Mouse (Mus musculus): ENCODE measurements around the gene Calml4.
A peak's percentile ranks its signal among the peaks of the same experiment; 100 is the strongest.

Calml4 gene

DNA sequence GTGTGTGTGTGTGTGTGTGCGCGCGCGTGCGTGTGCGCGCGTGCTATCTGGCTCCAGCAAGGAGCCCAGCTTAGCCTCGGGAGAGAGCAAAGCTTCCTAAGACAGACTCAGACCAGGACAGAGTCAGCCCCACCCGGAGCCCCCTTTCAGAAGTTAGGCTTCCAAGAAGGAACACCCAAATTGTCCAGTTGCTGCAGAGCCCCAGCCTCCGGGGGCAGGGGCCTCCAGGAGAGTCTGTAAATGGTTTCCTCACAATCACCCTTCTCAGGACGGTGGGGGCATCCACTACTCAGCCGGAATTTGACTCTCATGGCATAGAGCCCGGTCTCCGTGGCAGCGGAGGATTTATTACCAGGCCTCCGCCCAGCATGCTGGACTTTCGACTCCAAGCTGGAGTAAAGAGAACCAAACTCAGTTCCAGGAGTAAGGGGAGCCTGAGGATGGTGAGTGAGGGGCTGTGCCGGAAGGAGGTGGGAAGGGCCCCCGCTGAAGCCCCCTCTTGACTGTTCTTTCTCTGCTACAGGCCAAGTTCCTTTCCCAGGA, at the start of gene Calml4:
Calml4 (plus strand) TSS at position 362 of the 543 bp plus-strand sequence.
- Histone ChIP-seq H3K4me1 (replicated peaks; ENCODE audit: low read depth, low read length) (peaks cover 51% of the 10 kb centered on the region), H3K9me3 (ENCODE audit: low read length) (no peaks in the 10 kb centered on the region), H3K4me3 (replicated peaks; ENCODE audit: low read length) (peak within 1 kb of the TSS; percentile 29), H3K36me3 (ENCODE audit: insufficient read depth, low read length) (no peaks in the 10 kb centered on the region), H3K27me3 (ENCODE audit: insufficient read depth, low read length) (no peaks in the 10 kb centered on the region)
- TF ChIP-seq POU5F1 (IDR thresholded peaks at IDR 0.05; ENCODE audit: borderline replicate concordance, low read length) (no peak), NANOG (IDR thresholded peaks at IDR 0.05; ENCODE audit: borderline replicate concordance, low read length) (no peak), CTCF (conservative IDR thresholded peaks at IDR 0.05; ENCODE audit: low read length) (no peak)

DNA sequence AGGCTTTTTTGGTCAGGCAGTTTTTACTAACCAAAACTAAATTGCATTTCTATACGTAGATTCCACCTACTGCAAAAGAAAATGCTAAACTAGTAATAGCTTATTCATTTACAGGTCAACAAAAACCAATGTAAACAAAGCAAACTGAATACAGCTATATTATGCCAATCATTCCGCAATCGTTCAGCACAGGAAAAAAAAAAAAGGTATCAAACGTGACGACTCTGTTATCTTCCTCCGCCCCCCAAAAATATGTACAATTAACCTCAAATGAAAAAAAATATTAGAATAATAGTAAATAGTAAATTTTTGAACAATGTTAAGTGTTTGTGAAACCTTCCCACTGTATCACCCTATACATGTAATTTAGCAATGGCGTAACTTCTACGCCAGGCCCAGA, 47.8 kb upstream of the Calml4 start:
- no peak for TF ChIP-seq NANOG (IDR thresholded peaks at IDR 0.05; ENCODE audit: borderline replicate concordance, low read length)
- TF ChIP-seq POU5F1 (IDR thresholded peaks at IDR 0.05; ENCODE audit: borderline replicate concordance, low read length) = no peak
- no peak for TF ChIP-seq CTCF (conservative IDR thresholded peaks at IDR 0.05; ENCODE audit: low read length)
- Histone ChIP-seq H3K36me3 (ENCODE audit: insufficient read depth, low read length) (peaks cover 42% of the 10 kb centered on the region), H3K9me3 (ENCODE audit: low read length) (no peaks in the 10 kb centered on the region), H3K27me3 (ENCODE audit: insufficient read depth, low read length) (no peaks in the 10 kb centered on the region), H3K4me3 (replicated peaks; ENCODE audit: low read length) (peak overlapping the region; percentile 98), H3K4me1 (replicated peaks; ENCODE audit: low read depth, low read length) (peaks cover 76% of the 10 kb centered on the region)

DNA sequence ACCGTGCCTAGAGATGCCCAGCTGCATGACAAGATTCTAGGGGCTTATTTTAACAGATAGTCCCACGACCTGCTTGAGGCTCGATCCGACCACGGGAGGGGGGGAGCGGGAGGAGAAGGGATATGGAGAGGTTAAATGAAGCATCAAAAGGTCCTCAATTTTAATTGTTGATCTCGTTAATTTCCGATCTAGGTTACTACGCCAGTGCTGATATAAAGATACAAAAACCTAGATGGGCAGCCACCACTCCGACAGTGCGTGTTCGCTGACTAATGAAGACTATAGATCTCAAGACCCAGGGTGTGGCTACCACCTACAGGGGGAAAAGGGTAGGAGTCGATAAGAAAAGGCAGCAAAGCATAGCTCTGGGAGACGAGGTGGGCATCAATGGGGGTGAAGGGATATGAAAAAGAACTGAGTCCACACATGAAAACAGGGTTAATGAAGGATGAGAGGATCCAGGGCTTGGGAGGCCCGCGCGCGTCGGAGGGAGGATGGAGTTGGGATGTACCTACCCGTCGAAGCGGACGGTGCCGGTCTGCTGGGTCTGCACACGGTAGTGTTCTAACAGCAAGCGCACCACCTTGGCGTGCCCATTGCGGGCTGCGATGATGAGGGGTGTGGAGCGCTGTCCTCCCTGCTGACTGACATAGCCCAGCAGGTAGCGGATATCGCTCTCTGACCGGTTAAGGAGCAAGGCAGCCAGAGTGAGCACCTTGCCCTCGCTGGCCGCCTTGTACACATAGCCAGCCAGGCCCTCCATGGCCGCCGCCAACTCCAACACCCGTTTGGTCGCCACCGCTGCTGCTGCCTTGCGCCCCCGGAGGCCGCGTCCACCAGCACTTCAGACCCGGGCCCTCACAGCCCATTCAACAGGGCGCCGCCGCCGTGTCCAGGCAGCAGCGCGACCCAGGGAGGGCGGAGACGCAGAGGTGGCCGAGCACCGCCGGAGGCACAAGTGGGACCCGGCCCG, 47.1 kb upstream of the Calml4 start:
- H3K9me3 ChIP-seq (ENCODE audit: low read length) = no peaks in the 10 kb centered on the region
- peaks cover 70% of the 10 kb centered on the region for H3K4me1 ChIP-seq (replicated peaks; ENCODE audit: low read depth, low read length)
- H3K27me3 ChIP-seq (ENCODE audit: insufficient read depth, low read length) = no peaks in the 10 kb centered on the region
- peaks cover 36% of the 10 kb centered on the region for H3K36me3 ChIP-seq (ENCODE audit: insufficient read depth, low read length)
- H3K4me3 ChIP-seq (replicated peaks; ENCODE audit: low read length) = peak overlapping the region; percentile 98
- TF ChIP-seq CTCF (conservative IDR thresholded peaks at IDR 0.05; ENCODE audit: low read length) (no peak), POU5F1 (IDR thresholded peaks at IDR 0.05; ENCODE audit: borderline replicate concordance, low read length) (no peak), NANOG (IDR thresholded peaks at IDR 0.05; ENCODE audit: borderline replicate concordance, low read length) (no peak)

DNA sequence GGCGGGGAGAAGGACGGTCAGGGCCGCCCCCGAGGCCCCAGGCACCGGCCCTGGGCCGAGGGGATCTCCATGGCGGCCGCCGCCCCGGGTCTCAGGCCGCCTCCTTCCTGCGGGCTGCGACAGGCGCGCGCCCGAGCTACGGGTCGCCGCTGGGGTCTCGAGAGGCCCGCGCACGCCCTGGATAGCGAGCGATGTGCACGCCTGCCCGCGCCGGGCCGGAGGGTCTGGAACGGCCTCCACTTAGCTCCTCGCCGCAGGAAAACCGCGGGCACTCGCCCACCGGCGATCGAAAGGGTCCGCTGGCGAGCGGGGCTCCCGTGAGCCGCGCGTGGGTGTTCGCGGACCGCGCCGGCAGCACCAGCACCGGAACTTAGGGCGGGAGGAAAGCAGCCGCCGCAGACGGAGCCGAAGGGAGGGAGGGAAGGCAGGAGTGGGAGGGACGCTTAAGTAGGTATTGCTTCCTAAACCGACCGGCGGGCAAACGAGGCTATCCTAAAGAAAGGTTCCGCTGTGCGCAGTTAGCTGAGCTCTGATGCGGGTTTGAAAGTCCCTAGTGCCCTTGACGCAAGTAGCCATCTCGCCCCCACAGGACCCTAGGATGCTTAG, 46.3 kb upstream of the Calml4 start, which contains the start of gene Fem1b:
Fem1b (minus strand) TSS at position 419 of the 606 bp plus-strand sequence.
- TF ChIP-seq CTCF (conservative IDR thresholded peaks at IDR 0.05; ENCODE audit: low read length) = no peak
- no peak for TF ChIP-seq POU5F1 (IDR thresholded peaks at IDR 0.05; ENCODE audit: borderline replicate concordance, low read length)
- no peak for TF ChIP-seq NANOG (IDR thresholded peaks at IDR 0.05; ENCODE audit: borderline replicate concordance, low read length)
- Histone ChIP-seq H3K36me3 (ENCODE audit: insufficient read depth, low read length) (peaks cover 30% of the 10 kb centered on the region), H3K27me3 (ENCODE audit: insufficient read depth, low read length) (no peaks in the 10 kb centered on the region), H3K9me3 (ENCODE audit: low read length) (no peaks in the 10 kb centered on the region), H3K4me3 (replicated peaks; ENCODE audit: low read length) (peak within 1 kb of the TSS; percentile 98), H3K4me1 (replicated peaks; ENCODE audit: low read depth, low read length) (peaks cover 67% of the 10 kb centered on the region)

DNA sequence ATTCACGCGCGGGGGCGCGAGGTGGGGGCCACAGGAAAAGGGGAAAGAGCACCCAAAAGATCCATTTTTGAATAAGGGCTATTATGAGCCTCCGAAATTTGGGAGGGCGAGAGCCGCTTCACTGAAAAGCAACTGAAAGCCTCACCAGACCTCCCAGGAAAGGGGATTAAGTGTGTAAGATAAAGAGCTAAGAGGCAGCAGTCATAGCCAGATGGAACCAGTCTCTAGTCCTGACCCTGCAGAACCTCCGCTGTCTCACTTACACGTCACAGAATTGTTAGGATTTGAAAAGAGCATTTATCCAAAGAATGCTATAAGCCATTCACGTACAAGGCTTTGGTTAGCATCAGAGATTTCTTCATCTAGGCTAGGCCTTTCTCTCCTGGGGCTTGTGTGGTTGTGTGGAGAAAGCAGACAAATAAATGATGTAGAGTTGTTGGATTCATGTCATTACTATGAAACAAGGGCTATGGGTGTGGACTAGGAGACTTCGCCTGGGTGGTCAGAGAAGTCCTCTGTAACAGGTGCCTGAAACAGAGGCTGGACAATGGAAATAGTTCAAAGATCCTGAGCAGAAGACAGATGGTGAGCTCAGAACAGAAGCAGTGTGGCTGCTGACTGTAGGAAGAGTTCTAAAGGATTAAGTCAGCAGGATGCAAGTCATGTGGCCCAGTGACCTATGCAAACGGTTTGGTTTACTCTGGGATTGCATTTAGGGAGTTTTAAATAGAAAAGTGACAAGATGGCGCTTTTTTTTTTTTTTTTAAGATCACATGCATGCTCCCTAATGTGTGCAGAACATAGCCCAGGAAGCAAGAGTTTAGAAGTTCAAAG, 45.4 kb upstream of the Calml4 start:
- Histone ChIP-seq H3K9me3 (ENCODE audit: low read length) (no peaks in the 10 kb centered on the region), H3K36me3 (ENCODE audit: insufficient read depth, low read length) (peaks cover 23% of the 10 kb centered on the region), H3K27me3 (ENCODE audit: insufficient read depth, low read length) (no peaks in the 10 kb centered on the region), H3K4me1 (replicated peaks; ENCODE audit: low read depth, low read length) (peaks cover 66% of the 10 kb centered on the region), H3K4me3 (replicated peaks; ENCODE audit: low read length) (peak overlapping the region; percentile 98)
- TF ChIP-seq NANOG (IDR thresholded peaks at IDR 0.05; ENCODE audit: borderline replicate concordance, low read length) = 0 out of 2 replicates have a peak, but pooled peaks have one; percentile 5
- TF ChIP-seq CTCF (conservative IDR thresholded peaks at IDR 0.05; ENCODE audit: low read length) = no peak
- TF ChIP-seq POU5F1 (IDR thresholded peaks at IDR 0.05; ENCODE audit: borderline replicate concordance, low read length) = no peak

DNA sequence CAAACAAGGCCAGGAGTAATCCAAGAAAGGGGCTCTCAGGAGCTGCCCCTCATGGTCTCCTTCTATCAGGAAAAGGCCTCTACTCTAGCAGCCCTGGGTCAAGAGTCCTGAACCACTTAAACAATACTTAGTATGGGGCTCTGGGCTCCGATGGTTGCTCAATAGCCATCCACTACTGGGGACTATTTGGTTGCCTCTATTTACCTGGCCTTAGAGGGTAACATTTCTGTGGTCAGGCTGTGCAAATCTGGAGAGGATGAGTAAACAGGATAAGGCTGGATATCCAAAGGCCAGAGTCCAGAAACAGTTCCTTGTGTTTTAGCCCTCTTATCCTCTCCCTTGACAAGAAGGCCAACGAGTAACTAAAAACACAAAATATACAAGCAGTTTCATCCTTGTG, 43.1 kb upstream of the Calml4 start:
- H3K36me3 ChIP-seq (ENCODE audit: insufficient read depth, low read length) = peaks cover 3% of the 10 kb centered on the region; the same call in 1 of the 2 replicates
- no peaks in the 10 kb centered on the region for H3K27me3 ChIP-seq (ENCODE audit: insufficient read depth, low read length)
- peaks cover 66% of the 10 kb centered on the region for H3K4me1 ChIP-seq (replicated peaks; ENCODE audit: low read depth, low read length)
- no peak overlapping the region for H3K4me3 ChIP-seq (replicated peaks; ENCODE audit: low read length)
- H3K9me3 ChIP-seq (ENCODE audit: low read length) = no peaks in the 10 kb centered on the region
- TF ChIP-seq NANOG (IDR thresholded peaks at IDR 0.05; ENCODE audit: borderline replicate concordance, low read length) (no peak), CTCF (conservative IDR thresholded peaks at IDR 0.05; ENCODE audit: low read length) (no peak), POU5F1 (IDR thresholded peaks at IDR 0.05; ENCODE audit: borderline replicate concordance, low read length) (no peak)

DNA sequence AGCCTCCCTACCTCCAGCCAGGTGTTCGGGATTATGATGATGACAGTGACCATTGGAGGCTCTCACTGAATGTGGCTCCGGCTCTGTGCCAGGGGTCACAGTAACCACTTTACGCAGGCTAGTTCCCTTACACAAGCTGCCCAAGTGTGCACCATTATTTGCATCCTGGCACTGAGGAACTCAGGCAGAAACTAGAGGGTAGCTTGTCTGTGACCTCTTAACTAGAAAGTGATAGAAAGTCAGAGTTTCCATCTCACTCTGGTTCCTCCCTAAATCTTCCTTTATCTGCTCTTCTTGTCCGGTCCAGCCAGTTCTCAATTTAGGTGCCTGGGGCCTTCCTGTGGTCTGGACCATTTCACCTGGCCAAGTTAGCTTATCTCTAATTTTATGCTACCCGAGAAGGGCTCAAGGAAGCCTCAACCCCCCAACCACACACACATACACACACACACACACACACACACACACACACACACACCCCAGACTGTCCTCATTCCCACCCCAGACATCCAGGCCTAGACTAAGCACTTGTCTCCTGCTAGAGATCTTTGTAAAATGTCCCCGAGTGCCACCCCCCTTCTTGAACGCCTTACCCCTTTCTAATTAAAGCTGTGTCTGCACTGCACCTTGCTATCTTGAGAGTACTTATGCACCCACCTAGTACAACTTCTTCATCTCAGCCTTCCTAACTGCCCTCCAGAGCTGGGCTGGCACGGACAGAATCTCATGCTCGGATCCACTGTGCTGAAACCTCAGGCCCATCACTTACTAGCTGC, 41.4 kb upstream of the Calml4 start:
- H3K4me3 ChIP-seq (replicated peaks; ENCODE audit: low read length) = no peak overlapping the region
- H3K9me3 ChIP-seq (ENCODE audit: low read length) = no peaks in the 10 kb centered on the region
- no peak for TF ChIP-seq POU5F1 (IDR thresholded peaks at IDR 0.05; ENCODE audit: borderline replicate concordance, low read length)
- no peak for TF ChIP-seq CTCF (conservative IDR thresholded peaks at IDR 0.05; ENCODE audit: low read length)
- TF ChIP-seq NANOG (IDR thresholded peaks at IDR 0.05; ENCODE audit: borderline replicate concordance, low read length) = no peak
- H3K36me3 ChIP-seq (ENCODE audit: insufficient read depth, low read length) = no peaks in the 10 kb centered on the region
- peaks cover 77% of the 10 kb centered on the region for H3K4me1 ChIP-seq (replicated peaks; ENCODE audit: low read depth, low read length)
- H3K27me3 ChIP-seq (ENCODE audit: insufficient read depth, low read length) = no peaks in the 10 kb centered on the region

Measured in E14TG2a.4 (cell line).